In genomic region chr10:95228192-95228591, GRCm38 (mm10) we compare ENCODE assay signal across 13 mouse cellular contexts.
DNase-seq lines count a peak whose midpoint lies in the region; ATAC-seq and TF ChIP-seq lines count a peak whose summit lies in the region.
"Had no signal": no experiment of that assay in that cellular context is flagged by ENCODE, and none has a peak within 500 bp of the region (broad histone marks: within the 10 kb centered on the region; RNA-seq: fewer than 3 reads in every experiment).

No protein-coding gene starts in this region.

- H3K27ac ChIP-seq in kidney, postnatal 0 days, result no peak overlapping the region
- no peak overlapping the region for H3K27ac ChIP-seq in midbrain, embryonic 14.5 days (replicated peaks; ENCODE audit: low read depth, low read length)
- H3K27ac ChIP-seq in midbrain, embryonic 10.5 days (replicated peaks), result no peak overlapping the region
- no peak overlapping the region for H3K27ac ChIP-seq in forebrain, embryonic 14.5 days (ENCODE audit: low read depth, low read length)
- H3K27ac ChIP-seq in stomach, postnatal 0 days (replicated peaks), result no peak overlapping the region
- H3K27ac ChIP-seq: hindbrain, embryonic 12.5 days; kidney, embryonic 15.5 days; liver, embryonic 13.5 days had no signal

- H3K4me3 ChIP-seq in kidney, postnatal 0 days (replicated peaks; ENCODE audit: low read depth, low read length), result no peak overlapping the region
- no peak overlapping the region for H3K4me3 ChIP-seq in midbrain, embryonic 14.5 days (replicated peaks; ENCODE audit: low read depth, low read length)
- H3K4me3 ChIP-seq in midbrain, embryonic 10.5 days, result no peak overlapping the region
- no peak overlapping the region for H3K4me3 ChIP-seq in forebrain, embryonic 14.5 days (ENCODE audit: low read depth, low read length)
- no peak overlapping the region for H3K4me3 ChIP-seq in stomach, postnatal 0 days (ENCODE audit: low read depth, low read length)
- H3K4me3 ChIP-seq: heart, embryonic 12.5 days; hindbrain, embryonic 12.5 days; kidney, embryonic 15.5 days; liver, embryonic 13.5 days had no signal

- peak; percentile 15; the same call in 1 of the 2 replicates for TF ChIP-seq CTCF in kidney, postnatal 0 days (IDR thresholded peaks at IDR 0.05; ENCODE audit: low read depth)
- peak; percentile 46 for TF ChIP-seq CTCF in stomach, postnatal 0 days (IDR thresholded peaks at IDR 0.05; ENCODE audit: low read depth)

- H3K4me2 ChIP-seq in kidney, postnatal 0 days (ENCODE audit: low read length), result no peak overlapping the region
- H3K4me2 ChIP-seq in midbrain, embryonic 14.5 days (ENCODE audit: low read length), result no peak overlapping the region
- no peak overlapping the region for H3K4me2 ChIP-seq in forebrain, embryonic 14.5 days (ENCODE audit: low read length)
- H3K4me2 ChIP-seq in stomach, postnatal 0 days (replicated peaks; ENCODE audit: low read depth), result no peak overlapping the region
- H3K4me2 ChIP-seq: heart, embryonic 12.5 days; hindbrain, embryonic 12.5 days; kidney, embryonic 15.5 days; liver, embryonic 13.5 days had no signal

- no peaks in the 10 kb centered on the region for H3K27me3 ChIP-seq in kidney, postnatal 0 days (ENCODE audit: insufficient read depth, low read length)
- no peaks in the 10 kb centered on the region for H3K27me3 ChIP-seq in midbrain, embryonic 14.5 days (ENCODE audit: control insufficient read depth, insufficient read depth, low read length)
- H3K27me3 ChIP-seq in midbrain, embryonic 10.5 days (ENCODE audit: low read depth, poor library complexity, severe bottlenecking), result no peaks in the 10 kb centered on the region
- H3K27me3 ChIP-seq in forebrain, embryonic 14.5 days (replicated peaks; ENCODE audit: control insufficient read depth, insufficient read depth, low read length), result no peaks in the 10 kb centered on the region
- H3K27me3 ChIP-seq in stomach, postnatal 0 days (ENCODE audit: control insufficient read depth, insufficient read depth, low read length), result no peaks in the 10 kb centered on the region
- H3K27me3 ChIP-seq: heart, embryonic 12.5 days; hindbrain, embryonic 12.5 days; kidney, embryonic 15.5 days; liver, embryonic 13.5 days had no signal

- H3K9me3 ChIP-seq in kidney, postnatal 0 days (replicated peaks; ENCODE audit: low read length), result no peaks in the 10 kb centered on the region
- H3K9me3 ChIP-seq in midbrain, embryonic 14.5 days (ENCODE audit: control insufficient read depth, low read length), result no peaks in the 10 kb centered on the region
- no peaks in the 10 kb centered on the region for H3K9me3 ChIP-seq in midbrain, embryonic 10.5 days (replicated peaks)
- no peaks in the 10 kb centered on the region for H3K9me3 ChIP-seq in forebrain, embryonic 14.5 days (replicated peaks; ENCODE audit: control insufficient read depth, low read length)
- H3K9me3 ChIP-seq in stomach, postnatal 0 days (ENCODE audit: control insufficient read depth, low read length), result no peaks in the 10 kb centered on the region
- H3K9me3 ChIP-seq: heart, embryonic 12.5 days; hindbrain, embryonic 12.5 days; kidney, embryonic 15.5 days; liver, embryonic 13.5 days had no signal

- no peak overlapping the region for H3K9ac ChIP-seq in kidney, postnatal 0 days (ENCODE audit: low read depth, low read length)
- H3K9ac ChIP-seq in midbrain, embryonic 14.5 days (replicated peaks; ENCODE audit: low read length), result no peak overlapping the region
- no peak overlapping the region for H3K9ac ChIP-seq in forebrain, embryonic 14.5 days (ENCODE audit: low read length)
- H3K9ac ChIP-seq in stomach, postnatal 0 days (ENCODE audit: low read length), result no peak overlapping the region
- H3K9ac ChIP-seq: heart, embryonic 12.5 days; hindbrain, embryonic 12.5 days; kidney, embryonic 15.5 days; liver, embryonic 13.5 days had no signal

- no peak for TF ChIP-seq EP300 in stomach, postnatal 0 days (optimal IDR thresholded peaks at IDR 0.05)

- 73% methylated on average over 6 of the region's 6 CpGs for WGBS in kidney, postnatal 0 days
- 50% methylated on average over 6 of the region's 6 CpGs for WGBS in midbrain, embryonic 14.5 days
- 82% methylated on average over 6 of the region's 6 CpGs for WGBS in midbrain, embryonic 10.5 days
- 56% methylated on average over 6 of the region's 6 CpGs for WGBS in forebrain, embryonic 14.5 days
- 60% methylated on average over 6 of the region's 6 CpGs for WGBS in stomach, postnatal 0 days

- 0 out of 2 replicates have a peak, but pooled peaks cover 4% of the 10 kb centered on the region for H3K4me1 ChIP-seq in kidney, postnatal 0 days (replicated peaks; ENCODE audit: insufficient read depth, low read length)
- H3K4me1 ChIP-seq in midbrain, embryonic 14.5 days (ENCODE audit: control insufficient read depth, insufficient read depth, low read length), result peaks cover 4% of the 10 kb centered on the region; the same call in 1 of the 2 replicates
- H3K4me1 ChIP-seq in midbrain, embryonic 10.5 days, result peaks cover 13% of the 10 kb centered on the region
- H3K4me1 ChIP-seq in forebrain, embryonic 14.5 days (ENCODE audit: control insufficient read depth, insufficient read depth, low read length), result peaks cover 3% of the 10 kb centered on the region; the same call in 1 of the 2 replicates
- H3K4me1 ChIP-seq in stomach, postnatal 0 days (replicated peaks; ENCODE audit: control insufficient read depth, insufficient read depth), result no peaks in the 10 kb centered on the region
- H3K4me1 ChIP-seq: liver, embryonic 13.5 days had no signal

- DNase-seq in kidney, postnatal 0 days (ENCODE audit: low spot score), result no peak
- DNase-seq in kidney, postnatal 36 days, result no peak
- peak; percentile 72 for DNase-seq in midbrain, embryonic 14.5 days
- DNase-seq in midbrain, embryonic 10.5 days (ENCODE audit: low spot score), result no peak
- DNase-seq in forebrain, embryonic 14.5 days (ENCODE audit: low spot score), result peak; percentile 77
- DNase-seq in stomach, postnatal 0 days (ENCODE audit: low spot score), result no peak
- no peak for DNase-seq in left cerebral cortex, adult 18-20 months (ENCODE audit: low spot score in 2 of 2)
- DNase-seq: adrenal gland, postnatal 10 days; cerebellum, adult 11 months; liver, embryonic 13.5 days had no signal

- no peaks in the 10 kb centered on the region for H3K36me3 ChIP-seq in kidney, postnatal 0 days (ENCODE audit: insufficient read depth, low read length)
- no peaks in the 10 kb centered on the region for H3K36me3 ChIP-seq in midbrain, embryonic 14.5 days (ENCODE audit: control insufficient read depth, insufficient read depth, low read length)
- H3K36me3 ChIP-seq in midbrain, embryonic 10.5 days, result no peaks in the 10 kb centered on the region
- H3K36me3 ChIP-seq in forebrain, embryonic 14.5 days (ENCODE audit: control insufficient read depth, insufficient read depth, low read length), result no peaks in the 10 kb centered on the region
- no peaks in the 10 kb centered on the region for H3K36me3 ChIP-seq in stomach, postnatal 0 days (ENCODE audit: control insufficient read depth, insufficient read depth, low read length)
- H3K36me3 ChIP-seq: heart, embryonic 12.5 days; hindbrain, embryonic 12.5 days; kidney, embryonic 15.5 days; liver, embryonic 13.5 days had no signal

- ATAC-seq in kidney, postnatal 0 days (replicated peaks; ENCODE audit: low FRiP score, low read depth), result no peak
- peak; percentile 11; the same call in 1 of the 2 replicates for ATAC-seq in midbrain, embryonic 14.5 days (ENCODE audit: low FRiP score, low TSS enrichment)
- peak; percentile 82; the same call in 1 of the 2 replicates for ATAC-seq in forebrain, embryonic 14.5 days
- no peak for ATAC-seq in stomach, postnatal 0 days (ENCODE audit: low FRiP score, low TSS enrichment)

Comparison
In these comparisons a context has a peak if more than half of its experiments do, and no peak if none do; other contexts are left out.
1. DNase-seq: peak in midbrain, embryonic 14.5 days (single experiment) and forebrain, embryonic 14.5 days (single experiment); none in kidney, postnatal 0 days (single experiment), kidney, postnatal 36 days (0 of 2), midbrain, embryonic 10.5 days (single experiment), stomach, postnatal 0 days (single experiment) and left cerebral cortex, adult 18-20 months (0 of 2).
2. ATAC-seq: peak in midbrain, embryonic 14.5 days (single experiment) and forebrain, embryonic 14.5 days (single experiment); none in kidney, postnatal 0 days (single experiment) and stomach, postnatal 0 days (single experiment).